ENCODE assay signal across 1 mouse cellular context in the genomic region with DNA sequence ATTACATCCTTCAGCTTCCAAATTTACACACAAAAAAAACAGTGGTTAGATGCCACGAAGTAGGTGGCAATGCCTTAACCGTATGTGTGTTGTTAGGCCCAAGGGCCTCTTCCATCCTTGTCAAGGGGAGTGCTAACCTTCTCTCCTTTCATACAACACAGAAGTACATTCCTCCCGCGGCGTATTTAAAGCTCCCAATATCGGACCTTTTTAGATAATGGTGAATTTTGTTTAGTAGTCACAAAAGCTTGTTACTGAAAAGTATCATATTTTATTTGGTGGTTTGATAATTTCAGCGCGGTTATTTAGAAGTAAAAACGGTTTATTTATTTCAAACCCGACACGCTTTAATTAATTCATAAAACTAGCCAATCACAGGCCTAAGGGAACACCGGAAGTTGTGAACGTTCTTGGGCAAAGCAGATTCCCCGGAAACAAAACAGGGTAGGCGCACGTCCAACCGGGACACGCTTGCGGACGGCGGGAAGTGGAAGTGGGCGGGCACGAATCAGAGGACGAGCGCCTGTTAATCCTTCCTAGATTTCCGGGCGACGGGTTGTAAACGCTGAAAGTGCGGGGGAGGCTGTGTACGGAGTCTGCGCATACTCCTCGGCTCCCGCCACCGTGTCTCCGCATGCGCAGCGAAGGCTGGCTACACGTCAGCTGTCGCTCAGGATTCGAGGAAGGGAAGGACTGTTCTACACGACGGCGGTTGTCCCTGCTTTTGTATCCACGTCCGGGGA.
TF ChIP-seq lines count a peak whose summit lies in the region.

No protein-coding gene starts in this region.

TF ChIP-seq in myocyte, 11 proteins besides CTCF, POLR2A, EP300 and RAD21 (continued from another document):
- TF ChIP-seq SRF (IDR thresholded peaks at IDR 0.05; ENCODE audit: control insufficient read depth, insufficient read length, low read depth): peak; percentile 96
- peak; percentile 96 for TF ChIP-seq POLR2AphosphoS2 (IDR thresholded peaks at IDR 0.05; ENCODE audit: insufficient read length, low read depth)
- TF ChIP-seq USF1 (IDR thresholded peaks at IDR 0.05; ENCODE audit: low read depth): no peak
- TF ChIP-seq MYOD1 (IDR thresholded peaks at IDR 0.05; ENCODE audit: control insufficient read depth in 1 of 3, insufficient read length in 2 of 3, low read depth in 2 of 3): peak in 2 of 3 experiments; percentile 79 to 82
